Mouse (Mus musculus) megakaryocyte, embryonic 14.5 days (primary cell): ENCODE results near the gene Slc4a1.

ENCODE experiments used
- FLI1 ChIP-seq: IDR thresholded peaks from 2 replicates; pipeline ENCODE4 v1.6.1; 2012; ENCODE audit warnings: low read length, inconsistent platforms, mixed read lengths
- GATA1 ChIP-seq: IDR thresholded peaks from 3 replicates; pipeline ENCODE4 v1.6.1; 2012; ENCODE audit warnings: mixed read lengths, low read length, inconsistent platforms, borderline replicate concordance

DNA sequence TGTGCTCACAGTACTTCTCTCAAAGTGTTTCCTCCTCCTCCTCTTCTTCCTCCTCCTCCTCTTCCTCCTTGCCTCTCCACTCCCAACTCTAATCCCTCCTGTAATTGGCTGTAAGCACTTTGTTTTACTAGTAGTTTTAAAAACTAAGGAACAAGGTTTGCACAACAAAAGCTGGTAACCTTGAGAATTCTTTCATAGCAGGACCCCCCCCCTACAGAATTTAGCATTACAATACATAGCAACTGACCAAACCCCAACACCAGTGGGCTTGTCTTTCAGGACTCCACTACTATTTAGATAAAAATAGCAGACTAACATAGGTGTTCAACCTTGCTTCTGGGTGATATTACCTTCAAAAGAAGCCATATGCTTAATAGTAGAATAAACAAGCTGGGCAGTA lies 36.5 kb downstream of the Slc4a1 start:
- no peak for TF ChIP-seq GATA1
- TF ChIP-seq FLI1: no peak
